Mouse (Mus musculus) cerebellum, adult 2 months (tissue): ENCODE results near the gene Dapk2.

Experiments used
- CTCF ChIP-seq: fragments of 200-500 bp; IDR thresholded peaks from 2 replicates; pipeline ENCODE4 v1.5.1; 2011; ENCODE audit warnings: low read depth, mild to moderate bottlenecking, control low read depth, low read length, moderate library complexity, borderline replicate concordance; ENCODE audit not compliant: insufficient read depth
- POLR2A ChIP-seq: fragments of 200-500 bp; IDR thresholded peaks from 2 replicates; pipeline ENCODE4 v1.6.1; 2011; ENCODE audit warnings: low read length, control low read depth, borderline replicate concordance; ENCODE audit not compliant: insufficient read depth

DNA sequence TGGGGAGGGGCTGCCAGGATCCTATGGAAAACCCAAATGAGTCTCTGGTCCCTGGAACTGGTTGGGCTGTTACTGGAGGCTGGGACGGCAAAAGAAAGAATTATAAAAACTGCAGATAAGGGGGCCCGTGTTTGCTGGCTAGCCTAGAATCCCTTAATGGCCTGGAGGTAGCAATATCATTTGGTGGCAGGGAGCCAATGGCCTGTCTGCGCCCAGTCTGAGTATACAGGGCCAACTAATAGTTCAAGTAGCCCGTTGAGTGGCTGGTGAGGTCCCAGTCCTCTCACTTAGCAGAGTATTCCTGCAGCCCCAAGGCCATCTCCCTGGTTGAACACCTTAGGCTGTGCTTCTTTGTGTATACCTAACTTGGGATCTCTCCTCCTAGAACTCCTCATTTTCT lies 83.7 kb downstream of the Dapk2 start:
- TF ChIP-seq CTCF (no peak), POLR2A (no peak)
